Mouse (Mus musculus): ENCODE results near the gene Sel1l. TPM values are rescaled to one million over a fixed set of nuclear protein-coding genes. Genes with fewer than 3 reads are reported as not detected.
"Not testable (repeated sequence)": the region's sequence is repeated elsewhere in the genome, so short reads cannot be mapped to it uniquely, and the experiment has no call there.

Gene Sel1l
- polyA plus RNA-seq, 1 experiment from 2014 or later: 90.7 TPM

DNA sequence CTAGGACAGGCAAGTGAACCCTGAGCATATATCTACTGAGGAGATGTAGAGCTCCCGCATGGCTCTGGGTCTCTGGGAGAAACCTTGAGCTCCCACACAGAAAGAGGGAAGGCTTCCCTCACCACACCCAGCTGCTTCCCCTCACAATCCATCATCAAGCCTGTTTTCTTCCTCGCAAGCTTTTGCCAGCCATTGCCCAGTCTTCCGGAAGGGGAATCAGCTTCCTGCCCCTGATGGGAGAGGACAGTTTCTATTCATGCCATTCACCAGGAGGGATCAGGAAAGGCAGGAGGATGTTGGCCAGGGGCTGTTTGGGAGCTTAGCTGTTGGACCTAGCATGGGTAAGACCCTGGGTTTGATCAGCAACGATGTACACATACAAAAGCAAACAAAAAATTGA, 52.2 kb downstream of the Sel1l start:
- no peaks in the 10 kb centered on the region for H3K27me3 ChIP-seq (replicated peaks; ENCODE audit: control insufficient read depth, insufficient read depth, low read length)
- no peak overlapping the region for H3K27ac ChIP-seq (ENCODE audit: low read depth)
- H3K4me2 ChIP-seq (ENCODE audit: low read length): no peak overlapping the region
- no peaks in the 10 kb centered on the region for H3K9me3 ChIP-seq (ENCODE audit: control insufficient read depth, low read length)
- no peak for DNase-seq (ENCODE audit: low spot score)
- no peak overlapping the region for H3K9ac ChIP-seq (ENCODE audit: low read length)
- 79% methylated on average over 4 of the region's 4 CpGs for WGBS
- no peaks in the 10 kb centered on the region for H3K36me3 ChIP-seq (ENCODE audit: control insufficient read depth, insufficient read depth, low read length)
- no peak overlapping the region for H3K4me3 ChIP-seq (ENCODE audit: low read depth, low read length)
- no peaks in the 10 kb centered on the region for H3K4me1 ChIP-seq (replicated peaks; ENCODE audit: control insufficient read depth, insufficient read depth, low read length)
- ATAC-seq (replicated peaks; ENCODE audit: low FRiP score, low TSS enrichment, low read depth): no peak

GRCm38 (mm10) chr12:91793266-91793665, 55.7 kb downstream of the Sel1l start:
- H3K9ac ChIP-seq (ENCODE audit: low read length): no peak overlapping the region
- no peaks in the 10 kb centered on the region for H3K36me3 ChIP-seq (ENCODE audit: control insufficient read depth, insufficient read depth, low read length)
- ATAC-seq (replicated peaks; ENCODE audit: low FRiP score, low TSS enrichment, low read depth) (no peak), DNase-seq (ENCODE audit: low spot score) (no peak)
- H3K4me2 ChIP-seq (ENCODE audit: low read length): no peak overlapping the region
- no peak overlapping the region for H3K4me3 ChIP-seq (ENCODE audit: low read depth, low read length)
- 77% methylated on average over 8 of the region's 8 CpGs for WGBS
- H3K4me1 ChIP-seq (replicated peaks; ENCODE audit: control insufficient read depth, insufficient read depth, low read length): no peaks in the 10 kb centered on the region
- no peaks in the 10 kb centered on the region for H3K9me3 ChIP-seq (ENCODE audit: control insufficient read depth, low read length)
- no peaks in the 10 kb centered on the region for H3K27me3 ChIP-seq (replicated peaks; ENCODE audit: control insufficient read depth, insufficient read depth, low read length)
- no peak overlapping the region for H3K27ac ChIP-seq (ENCODE audit: low read depth)

- Histone ChIP-seq H3K9ac (ENCODE audit: low read length) (no peak overlapping the region), H3K27ac (ENCODE audit: low read depth) (no peak overlapping the region), H3K9me3 (ENCODE audit: control insufficient read depth, low read length) (no peaks in the 10 kb centered on the region), H3K4me3 (ENCODE audit: low read depth, low read length) (no peak overlapping the region), H3K36me3 (ENCODE audit: control insufficient read depth, insufficient read depth, low read length) (no peaks in the 10 kb centered on the region), H3K27me3 (replicated peaks; ENCODE audit: control insufficient read depth, insufficient read depth, low read length) (no peaks in the 10 kb centered on the region), H3K4me1 (replicated peaks; ENCODE audit: control insufficient read depth, insufficient read depth, low read length) (no peaks in the 10 kb centered on the region), H3K4me2 (ENCODE audit: low read length) (no peak overlapping the region)
- WGBS: 52% methylated on average over 4 of the region's 4 CpGs
- ATAC-seq (replicated peaks; ENCODE audit: low FRiP score, low TSS enrichment, low read depth): no peak
- DNase-seq (ENCODE audit: low spot score): no peak
Observed at GRCm38 (mm10) chr12:91791822-91792221, 57.1 kb downstream of the Sel1l start.

GRCm38 (mm10) chr12:91789801-91790200, 59.2 kb downstream of the Sel1l start:
- no peaks in the 10 kb centered on the region for H3K36me3 ChIP-seq (ENCODE audit: control insufficient read depth, insufficient read depth, low read length)
- DNase-seq (ENCODE audit: low spot score) (peak; percentile 72), ATAC-seq (replicated peaks; ENCODE audit: low FRiP score, low TSS enrichment, low read depth) (0 out of 2 replicates have a peak, but pooled peaks have one; percentile 16)
- WGBS: 55% methylated on average over 6 of the region's 6 CpGs
- H3K4me1 ChIP-seq (replicated peaks; ENCODE audit: control insufficient read depth, insufficient read depth, low read length): peaks cover 8% of the 10 kb centered on the region; the same call in 1 of the 2 replicates
- H3K9ac ChIP-seq (ENCODE audit: low read length): no peak overlapping the region
- H3K27ac ChIP-seq (ENCODE audit: low read depth): no peak overlapping the region
- H3K9me3 ChIP-seq (ENCODE audit: control insufficient read depth, low read length): no peaks in the 10 kb centered on the region
- no peaks in the 10 kb centered on the region for H3K27me3 ChIP-seq (replicated peaks; ENCODE audit: control insufficient read depth, insufficient read depth, low read length)
- no peak overlapping the region for H3K4me2 ChIP-seq (ENCODE audit: low read length)
- H3K4me3 ChIP-seq (ENCODE audit: low read depth, low read length): no peak overlapping the region

GRCm38 (mm10) chr12:91788446-91788845, 60.5 kb downstream of the Sel1l start:
- not testable (repeated sequence) for ATAC-seq (replicated peaks; ENCODE audit: low FRiP score, low TSS enrichment, low read depth); H3K4me1 ChIP-seq (replicated peaks; ENCODE audit: control insufficient read depth, insufficient read depth, low read length); DNase-seq (ENCODE audit: low spot score); H3K9ac ChIP-seq (ENCODE audit: low read length); H3K4me2 ChIP-seq (ENCODE audit: low read length); H3K27ac ChIP-seq (ENCODE audit: low read depth); H3K4me3 ChIP-seq (ENCODE audit: low read depth, low read length); H3K9me3 ChIP-seq (ENCODE audit: control insufficient read depth, low read length); H3K36me3 ChIP-seq (ENCODE audit: control insufficient read depth, insufficient read depth, low read length); H3K27me3 ChIP-seq (replicated peaks; ENCODE audit: control insufficient read depth, insufficient read depth, low read length)
- WGBS: 73% methylated on average over 3 of the region's 3 CpGs

DNA sequence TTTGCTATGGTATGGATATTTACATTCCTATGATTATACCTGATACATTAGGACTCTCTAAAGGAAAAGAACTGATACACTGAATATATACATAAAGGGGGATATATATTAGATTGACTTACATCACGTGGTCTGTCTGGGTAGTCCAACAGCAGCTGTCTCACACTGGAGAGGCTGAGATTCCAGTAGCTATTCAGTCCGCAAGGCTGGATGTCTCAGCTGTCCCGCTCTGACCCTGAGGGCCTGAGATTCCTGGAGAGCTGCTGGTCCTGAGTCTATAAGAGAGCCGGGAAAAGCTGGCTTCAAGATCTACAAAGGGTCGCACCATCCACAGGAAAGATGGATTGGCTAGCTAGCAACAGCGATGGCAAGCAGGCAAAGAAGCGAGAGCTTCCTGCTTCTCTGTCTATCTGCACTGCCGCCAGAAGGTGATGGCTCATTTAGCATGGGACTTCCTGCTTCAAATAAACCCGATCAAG, 61.0 kb downstream of the Sel1l start, which contains the start of gene Ston2:
TSS of gene Ston2 (minus strand) at position 429 of the 479 bp plus-strand sequence.
- Histone ChIP-seq H3K4me3 (ENCODE audit: low read depth, low read length) (no peak within 1 kb of the TSS), H3K27me3 (replicated peaks; ENCODE audit: control insufficient read depth, insufficient read depth, low read length) (no peaks in the 10 kb centered on the region), H3K36me3 (ENCODE audit: control insufficient read depth, insufficient read depth, low read length) (no peaks in the 10 kb centered on the region), H3K4me2 (ENCODE audit: low read length) (no peak within 1 kb of the TSS), H3K27ac (ENCODE audit: low read depth) (no peak within 1 kb of the TSS), H3K9ac (ENCODE audit: low read length) (no peak within 1 kb of the TSS), H3K9me3 (ENCODE audit: control insufficient read depth, low read length) (no peaks in the 10 kb centered on the region), H3K4me1 (replicated peaks; ENCODE audit: control insufficient read depth, insufficient read depth, low read length) (peaks cover 8% of the 10 kb centered on the region; the same call in 1 of the 2 replicates)
- DNase-seq (ENCODE audit: low spot score): peak; percentile 47
- no peak for ATAC-seq (replicated peaks; ENCODE audit: low FRiP score, low TSS enrichment, low read depth)
- 58% methylated on average over 9 of the region's 9 CpGs for WGBS

- WGBS: 38% methylated on average over 10 of the region's 10 CpGs
- Histone ChIP-seq H3K9ac (ENCODE audit: low read length) (no peak overlapping the region), H3K4me1 (replicated peaks; ENCODE audit: control insufficient read depth, insufficient read depth, low read length) (peaks cover 8% of the 10 kb centered on the region; the same call in 1 of the 2 replicates), H3K4me2 (ENCODE audit: low read length) (no peak overlapping the region), H3K9me3 (ENCODE audit: control insufficient read depth, low read length) (no peaks in the 10 kb centered on the region), H3K4me3 (ENCODE audit: low read depth, low read length) (no peak overlapping the region), H3K27ac (ENCODE audit: low read depth) (peak overlapping the region; percentile 38; the same call in 1 of the 2 replicates), H3K27me3 (replicated peaks; ENCODE audit: control insufficient read depth, insufficient read depth, low read length) (no peaks in the 10 kb centered on the region), H3K36me3 (ENCODE audit: control insufficient read depth, insufficient read depth, low read length) (no peaks in the 10 kb centered on the region)
- ATAC-seq (replicated peaks; ENCODE audit: low FRiP score, low TSS enrichment, low read depth) (peak; percentile 45; the same call in 1 of the 2 replicates), DNase-seq (ENCODE audit: low spot score) (peak; percentile 65)
Observed at GRCm38 (mm10) chr12:91786355-91786754, 62.6 kb downstream of the Sel1l start.

- Histone ChIP-seq H3K27ac (ENCODE audit: low read depth) (no peak overlapping the region), H3K27me3 (replicated peaks; ENCODE audit: control insufficient read depth, insufficient read depth, low read length) (no peaks in the 10 kb centered on the region), H3K36me3 (ENCODE audit: control insufficient read depth, insufficient read depth, low read length) (no peaks in the 10 kb centered on the region), H3K4me2 (ENCODE audit: low read length) (no peak overlapping the region), H3K9me3 (ENCODE audit: control insufficient read depth, low read length) (no peaks in the 10 kb centered on the region), H3K4me3 (ENCODE audit: low read depth, low read length) (no peak overlapping the region), H3K9ac (ENCODE audit: low read length) (no peak overlapping the region), H3K4me1 (replicated peaks; ENCODE audit: control insufficient read depth, insufficient read depth, low read length) (peaks cover 5% of the 10 kb centered on the region; the same call in 1 of the 2 replicates)
- WGBS: 82% methylated on average over 5 of the region's 5 CpGs
- DNase-seq (ENCODE audit: low spot score) (no peak), ATAC-seq (replicated peaks; ENCODE audit: low FRiP score, low TSS enrichment, low read depth) (no peak)
Observed at GRCm38 (mm10) chr12:91781432-91781831, 67.5 kb downstream of the Sel1l start.

DNA sequence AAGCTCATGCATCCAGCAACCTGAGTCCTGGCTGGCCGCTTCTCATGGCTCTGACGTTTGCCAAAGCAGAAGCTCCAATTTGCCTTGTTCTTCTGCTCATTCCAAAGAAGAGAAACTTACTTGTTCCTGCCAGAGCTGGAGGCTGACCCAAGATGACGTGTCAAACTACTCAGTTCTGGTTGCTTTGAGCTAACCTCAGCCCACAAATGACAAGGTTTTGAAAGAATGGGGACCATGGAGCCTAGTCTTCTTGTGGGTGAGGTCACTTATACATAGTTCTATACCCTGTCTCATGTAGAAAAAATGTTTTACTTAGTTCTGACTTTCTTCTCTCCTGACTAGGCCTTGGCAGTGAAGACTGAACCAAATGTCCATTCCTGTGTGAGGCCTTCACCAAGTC, 68.4 kb downstream of the Sel1l start:
- no peaks in the 10 kb centered on the region for H3K9me3 ChIP-seq (ENCODE audit: control insufficient read depth, low read length)
- H3K4me2 ChIP-seq (ENCODE audit: low read length): no peak overlapping the region
- H3K27ac ChIP-seq (ENCODE audit: low read depth): no peak overlapping the region
- no peak overlapping the region for H3K9ac ChIP-seq (ENCODE audit: low read length)
- 84% methylated on average over 3 of the region's 3 CpGs for WGBS
- H3K27me3 ChIP-seq (replicated peaks; ENCODE audit: control insufficient read depth, insufficient read depth, low read length): no peaks in the 10 kb centered on the region
- no peak overlapping the region for H3K4me3 ChIP-seq (ENCODE audit: low read depth, low read length)
- no peak for ATAC-seq (replicated peaks; ENCODE audit: low FRiP score, low TSS enrichment, low read depth)
- H3K4me1 ChIP-seq (replicated peaks; ENCODE audit: control insufficient read depth, insufficient read depth, low read length): no peaks in the 10 kb centered on the region
- no peak for DNase-seq (ENCODE audit: low spot score)
- H3K36me3 ChIP-seq (ENCODE audit: control insufficient read depth, insufficient read depth, low read length): no peaks in the 10 kb centered on the region
